ENCODE assay signal across 14 mouse cellular contexts in the genomic region with DNA sequence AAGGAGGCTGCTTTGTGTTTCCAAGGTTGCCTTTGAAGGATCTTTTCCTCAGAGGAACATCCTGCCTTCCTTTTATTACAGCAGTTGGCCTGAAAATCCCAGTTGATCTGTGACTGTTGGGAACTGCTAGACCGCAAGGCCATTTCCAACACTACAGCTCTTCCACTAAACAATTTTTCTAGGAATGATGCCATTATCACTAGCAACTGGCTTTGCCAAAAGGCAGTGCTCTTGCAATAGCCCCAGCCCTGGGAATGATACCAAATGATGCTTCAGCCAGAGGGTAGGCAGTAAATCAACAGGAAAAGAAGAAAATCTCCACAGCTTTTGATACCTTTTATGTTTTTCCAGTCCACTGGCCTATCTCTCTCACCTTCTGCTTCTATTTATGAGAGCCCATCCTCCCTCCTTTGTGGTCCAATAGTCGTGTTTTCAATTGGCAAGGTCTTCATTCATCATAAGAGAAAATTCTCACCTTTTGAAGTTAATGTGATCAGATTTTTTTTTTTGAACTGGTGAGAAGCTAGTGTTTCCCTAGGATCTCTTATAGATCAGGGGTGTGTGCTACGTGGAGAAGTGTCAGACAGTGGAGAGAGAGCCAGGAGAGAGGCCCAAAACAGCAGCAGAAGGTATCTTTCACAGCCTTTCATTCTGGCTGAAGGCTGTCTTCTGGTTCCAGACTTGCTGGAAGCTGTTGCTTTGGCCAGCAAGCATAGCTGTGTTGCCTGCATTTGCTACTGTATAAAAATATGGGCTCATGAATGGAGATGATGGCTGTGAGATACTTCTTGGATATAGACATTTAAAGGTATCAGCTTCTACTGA. TPM values are rescaled to one million over a fixed set of nuclear protein-coding genes. Genes with fewer than 3 reads are reported as not detected.
A peak's percentile ranks its signal among the peaks of the same experiment; 100 is the strongest.
DNase-seq lines count a peak whose midpoint lies in the region; ATAC-seq lines count a peak whose summit lies in the region.
"Had no signal": no experiment of that assay in that cellular context is flagged by ENCODE, and none has a peak within 500 bp of the region (broad histone marks: within the 10 kb centered on the region; RNA-seq: fewer than 3 reads in every experiment).

No protein-coding gene starts in this region.

- H3K4me2 ChIP-seq in forebrain, embryonic 13.5 days = no peak overlapping the region
- H3K4me2 ChIP-seq: embryonic facial prominence, embryonic 12.5 days; hindbrain, embryonic 12.5 days; neural tube, embryonic 12.5 days had no signal

- DNase-seq in forebrain, embryonic 10.5 days (ENCODE audit: extremely low spot score, low spot score) = no peak
- DNase-seq in left cerebral cortex, postnatal 4 days = peak; percentile 28
- DNase-seq in left cerebral cortex, adult 18-20 months (ENCODE audit: low spot score in 2 of 2) = no peak
- DNase-seq in R1 (ENCODE audit: low read depth, low spot score) = peak; percentile 1
- peak; percentile 75 for DNase-seq in cerebellum, adult 9-11 months
- no peak for DNase-seq in heart, postnatal 25 days (ENCODE audit: low spot score)
- DNase-seq in frontal cortex, postnatal 10 days (ENCODE audit: low spot score in 2 of 2) = no peak
- DNase-seq: liver; spleen, adult 18-20 months had no signal

- peaks cover 29% of the 10 kb centered on the region for H3K4me1 ChIP-seq in forebrain, embryonic 13.5 days
- H3K4me1 ChIP-seq in forebrain, embryonic 10.5 days = peaks cover 24% of the 10 kb centered on the region

- peaks cover 25% of the 10 kb centered on the region for H3K27me3 ChIP-seq in forebrain, embryonic 13.5 days
- peaks cover 54% of the 10 kb centered on the region for H3K27me3 ChIP-seq in forebrain, embryonic 10.5 days (ENCODE audit: poor library complexity, severe bottlenecking)

- no peaks in the 10 kb centered on the region for H3K36me3 ChIP-seq in forebrain, embryonic 13.5 days (ENCODE audit: poor library complexity, severe bottlenecking)
- H3K36me3 ChIP-seq in forebrain, embryonic 10.5 days (replicated peaks) = no peaks in the 10 kb centered on the region
- H3K36me3 ChIP-seq: embryonic facial prominence, embryonic 12.5 days; hindbrain, embryonic 12.5 days; neural tube, embryonic 12.5 days had no signal

- intact Hi-C loops in left cerebral cortex, postnatal 4 days (cut with DNase I) = no loop called here
- intact Hi-C loops in heart, postnatal 25 days (cut with DNase I) = no loop called here

- H3K9me3 ChIP-seq in forebrain, embryonic 13.5 days (replicated peaks) = no peaks in the 10 kb centered on the region
- no peaks in the 10 kb centered on the region for H3K9me3 ChIP-seq in forebrain, embryonic 10.5 days
- H3K9me3 ChIP-seq: embryonic facial prominence, embryonic 12.5 days; hindbrain, embryonic 12.5 days; neural tube, embryonic 12.5 days had no signal

- no peak overlapping the region for H3K9ac ChIP-seq in forebrain, embryonic 13.5 days
- H3K9ac ChIP-seq: embryonic facial prominence, embryonic 12.5 days; hindbrain, embryonic 12.5 days; neural tube, embryonic 12.5 days had no signal

- H3K4me3 ChIP-seq in forebrain, embryonic 13.5 days = no peak overlapping the region
- no peak overlapping the region for H3K4me3 ChIP-seq in forebrain, embryonic 10.5 days
- H3K4me3 ChIP-seq: embryonic facial prominence, embryonic 12.5 days; hindbrain, embryonic 12.5 days; neural tube, embryonic 12.5 days had no signal

- peak; percentile 31; the same call in 1 of the 2 replicates for ATAC-seq in forebrain, embryonic 13.5 days

- WGBS in forebrain, embryonic 13.5 days = 59% methylated on average over 3 of the region's 3 CpGs
- 74% methylated on average over 3 of the region's 3 CpGs for WGBS in forebrain, embryonic 10.5 days

- H3K27ac ChIP-seq in forebrain, embryonic 13.5 days = no peak overlapping the region
- no peak overlapping the region for H3K27ac ChIP-seq in forebrain, embryonic 10.5 days
- H3K27ac ChIP-seq: embryonic facial prominence, embryonic 12.5 days; hindbrain, embryonic 12.5 days; neural tube, embryonic 12.5 days had no signal

RNA-seq across cellular contexts. Expression of a gene that starts 2.4 kb away (rescaled TPM):
- polyA plus RNA-seq in forebrain, embryonic 13.5 days (2015; fragmentation: Nextera tagmentation; extraction: Ambion mirVana) = 41.2 and 42.4 TPM in 2 replicates
- 0.33 and 1.6 TPM in 2 replicates for polyA plus RNA-seq in forebrain, embryonic 10.5 days (2016; fragmentation: Nextera tagmentation; extraction: Ambion mirVana)
- 100 to 1,000 TPM; 518 to 523 TPM for total RNA-seq in left cerebral cortex, postnatal 4 days (2021)
- total RNA-seq in left cerebral cortex, adult 18-20 months (2021) = 100 to 1,000 TPM; 106 to 122 TPM
- total RNA-seq in heart, postnatal 25 days (2021) = 1 to 10 TPM in 1 of 2 experiments, under 1 TPM in 1; 0.99 to 1.2 TPM
- total RNA-seq: granulocyte monocyte progenitor cell, adult 5-6 weeks had no signal

Comparison
In these comparisons a context has a peak if more than half of its experiments do, and no peak if none do; other contexts are left out.
1. DNase-seq: peak in left cerebral cortex, postnatal 4 days (single experiment), R1 (single experiment) and cerebellum, adult 9-11 months (single experiment); none in forebrain, embryonic 10.5 days (single experiment), left cerebral cortex, adult 18-20 months (0 of 2), heart, postnatal 25 days (single experiment) and frontal cortex, postnatal 10 days (0 of 2).
2. RNA of a gene that starts 2.4 kb away (total RNA-seq): 518 to 523 TPM in left cerebral cortex, postnatal 4 days and 106 to 122 TPM in left cerebral cortex, adult 18-20 months; 0.99 to 1.2 TPM in heart, postnatal 25 days; every median in the first group is over 10 times any median in the second.